Mouse (Mus musculus) liver, embryonic 14.5 days (tissue): Measurements from ENCODE around the gene Tnfsf13. TPM values are rescaled to one million over a fixed set of nuclear protein-coding genes. Genes with fewer than 3 reads are reported as not detected.

ENCODE experiments used
- ATAC-seq: fragments of 200-750 bp; cut with Nextera tagmentation; 2 replicates; pipeline ENCODE4 v1.8.0; 2017; ENCODE audit warnings: moderate number of reproducible peaks, mild to moderate bottlenecking, moderate library complexity; ENCODE audit not compliant: insufficient read depth
- DNase-seq, 3 experiments: peaks; one replicate each; pipeline ENCODE4 v3.0.0-alpha.2; 2012 to 2013; ENCODE audit warnings: low read depth in 3 of 3, low spot score in 3 of 3
- H3K27ac ChIP-seq: fragments of 300-500 bp; sonication (generic); 2 replicates; pipeline ENCODE4 v1.5.1; 2014; ENCODE audit warnings: moderate library complexity, mild to moderate bottlenecking, control low read depth, inconsistent platforms
- H3K27me3 ChIP-seq: fragments of 300-500 bp; sonication (generic); 2 replicates; pipeline ENCODE4 v1.6.1; 2014; ENCODE audit warnings: mild to moderate bottlenecking, low read length, moderate library complexity; ENCODE audit not compliant: control insufficient read depth, insufficient read depth
- H3K36me3 ChIP-seq: fragments of 300-500 bp; sonication (generic); replicated peaks from 2 replicates; pipeline ENCODE4 v1.6.1; 2014; ENCODE audit warnings: low read depth; ENCODE audit not compliant: control insufficient read depth, insufficient read depth
- H3K4me1 ChIP-seq, 2 experiments: fragments of 200-500 bp in 1 of 2; fragments of 300-500 bp in 1 of 2; sonication (generic) in 1 of 2; replicated peaks; 2 replicates each; pipeline ENCODE4 v1.6.1; 2012 to 2014; ENCODE audit warnings: antibody characterized with exemption in 1 of 2, inconsistent platforms in 1 of 2, low read length in 1 of 2; ENCODE audit not compliant: control insufficient read depth in 2 of 2, insufficient read depth in 2 of 2
- H3K4me2 ChIP-seq: fragments of 300-500 bp; sonication (generic); 2 replicates; pipeline ENCODE4 v1.6.1; 2014; ENCODE audit warnings: low read depth, mild to moderate bottlenecking, control low read depth, moderate library complexity
- H3K4me3 ChIP-seq, 2 experiments: fragments of 200-500 bp in 1 of 2; fragments of 300-500 bp in 1 of 2; sonication (generic) in 1 of 2; 2 replicates each; pipeline ENCODE4 v1.5.1; 2012 to 2014; ENCODE audit warnings: low read depth in 2 of 2, low read length in 2 of 2, mild to moderate bottlenecking in 2 of 2, control low read depth in 1 of 2, inconsistent platforms in 1 of 2, moderate library complexity in 1 of 2; ENCODE audit not compliant: insufficient read depth in 1 of 2
- H3K9ac ChIP-seq: fragments of 300-500 bp; sonication (generic); replicated peaks from 2 replicates; pipeline ENCODE4 v1.6.1; 2014; ENCODE audit warnings: mild to moderate bottlenecking, control low read depth, moderate library complexity
- H3K9me3 ChIP-seq: fragments of 300-500 bp; sonication (generic); 2 replicates; pipeline ENCODE4 v1.6.1; 2016; ENCODE audit warnings: low read length, mixed read lengths; ENCODE audit not compliant: control insufficient read depth
- CTCF ChIP-seq: IDR thresholded peaks from 2 replicates; pipeline ENCODE4 v1.5.1; 2016; ENCODE audit warnings: antibody characterized with exemption, low read depth, control low read depth
- EP300 ChIP-seq: IDR thresholded peaks from 2 replicates; pipeline ENCODE4 v1.6.1; 2016; ENCODE audit warnings: antibody characterized with exemption, low read depth
- WGBS: fragments of 180-500 bp; shearing (Covaris S2); extraction: QIAGEN DNeasy Blood & Tissue Kit; methylation state at CpG from one replicate; pipeline ENCODE4 v1.1.7; 2014; ENCODE audit not compliant: insufficient replicate concordance; 5-methylcytosine and 5-hydroxymethylcytosine counted together
- polyA plus RNA-seq, 2 experiments: library from polyadenylated mRNA; depleted of rRNA in 1 of 2; stranded (reverse) in 1 of 2; unstranded in 1 of 2; fragments of >200 nt; fragmentation: Nextera tagmentation in 1 of 2; extraction: Ambion mirVana in 1 of 2; gene quantifications; 2 replicates each; pipeline versions ENCODE4 v1.2.1 to v1.2.3; 2012 to 2014

The Tnfsf13 gene
- polyA plus RNA-seq, 2 experiments, result 0.20 to 0.26 TPM

DNA sequence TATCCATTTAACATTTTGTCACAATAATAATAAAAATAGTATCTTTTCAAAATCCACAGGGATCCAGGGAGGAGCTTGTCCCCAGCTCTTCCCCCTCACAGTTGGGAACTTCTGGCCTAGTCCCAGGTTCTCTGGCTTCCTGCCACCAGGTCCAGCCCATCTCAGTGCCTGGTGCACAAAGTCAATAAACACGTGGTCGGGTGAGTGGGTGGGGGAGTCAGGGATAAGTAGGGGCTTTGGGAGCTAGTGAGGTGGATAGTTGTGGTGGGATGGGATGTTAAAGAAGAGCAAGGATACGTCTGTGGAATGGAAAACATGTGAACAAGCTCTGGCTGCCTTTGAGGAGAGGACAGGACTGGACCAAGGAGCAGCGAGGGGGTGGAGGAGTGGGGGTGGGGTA is 793 bp upstream of the Tnfsf13 start:
- no peak overlapping the region for H3K9ac ChIP-seq
- no peaks in the 10 kb centered on the region for H3K9me3 ChIP-seq
- H3K27ac ChIP-seq, result no peak overlapping the region
- no peak overlapping the region for H3K4me2 ChIP-seq
- ATAC-seq (no peak), DNase-seq (peak in 1 of 3 experiments; percentile 34)
- TF ChIP-seq CTCF, result no peak
- no peak for TF ChIP-seq EP300
- H3K4me3 ChIP-seq, result no peak overlapping the region
- H3K27me3 ChIP-seq, result no peaks in the 10 kb centered on the region
- WGBS, result 36% methylated on average over 4 of the region's 4 CpGs
- H3K4me1 ChIP-seq, result peaks cover 2 to 17% of the 10 kb centered on the region in 2 experiments; a peak in 2 of 4 replicates
- no peaks in the 10 kb centered on the region for H3K36me3 ChIP-seq

DNA sequence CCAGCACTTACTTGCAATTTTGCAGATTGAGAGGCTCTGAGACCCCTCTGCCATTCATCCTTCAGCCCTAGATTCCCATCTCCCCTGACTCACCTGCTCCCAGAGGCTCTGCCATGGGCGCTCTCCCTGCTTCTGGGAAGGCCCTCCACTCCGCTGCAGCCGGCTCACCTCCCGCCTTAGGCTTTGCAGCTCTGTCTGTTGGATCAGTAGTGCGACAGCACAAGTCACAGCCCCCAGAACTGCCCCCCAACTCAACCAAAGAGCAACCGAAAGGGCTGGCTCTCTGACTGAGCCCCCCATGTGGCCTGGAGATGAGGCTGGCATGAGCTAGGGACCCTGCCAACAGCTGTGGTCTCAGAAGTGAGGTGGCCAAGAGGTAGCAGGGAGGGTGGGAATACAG is 648 bp downstream of the Tnfsf13 start:
- Histone ChIP-seq H3K27me3 (no peaks in the 10 kb centered on the region), H3K4me3 (no peak overlapping the region), H3K27ac (no peak overlapping the region), H3K9ac (no peak overlapping the region), H3K4me1 (peaks cover 8 to 21% of the 10 kb centered on the region in 2 experiments; a peak in 3 of 4 replicates), H3K4me2 (no peak overlapping the region), H3K36me3 (no peaks in the 10 kb centered on the region; the same call in 1 of the 2 replicates), H3K9me3 (no peaks in the 10 kb centered on the region)
- DNase-seq, result no peak
- WGBS, result 79% methylated on average over 6 of the region's 6 CpGs
- no peak for TF ChIP-seq CTCF
- TF ChIP-seq EP300, result no peak
- no peak for ATAC-seq

GRCm38 (mm10) chr11:69684128-69684745 is 1.3 kb downstream of the Tnfsf13 start:
- no peak for TF ChIP-seq EP300
- no peak for TF ChIP-seq CTCF
- no peak overlapping the region for H3K27ac ChIP-seq
- no peak overlapping the region for H3K4me3 ChIP-seq
- H3K4me2 ChIP-seq, result no peak overlapping the region
- H3K27me3 ChIP-seq, result no peaks in the 10 kb centered on the region
- no peak for ATAC-seq
- WGBS, result 70% methylated on average over 12 of the region's 12 CpGs
- H3K4me1 ChIP-seq, result peaks cover 8 to 21% of the 10 kb centered on the region in 2 experiments; a peak in 3 of 4 replicates
- H3K36me3 ChIP-seq, result no peaks in the 10 kb centered on the region; the same call in 1 of the 2 replicates
- no peak for DNase-seq
- no peak overlapping the region for H3K9ac ChIP-seq
- no peaks in the 10 kb centered on the region for H3K9me3 ChIP-seq

DNA sequence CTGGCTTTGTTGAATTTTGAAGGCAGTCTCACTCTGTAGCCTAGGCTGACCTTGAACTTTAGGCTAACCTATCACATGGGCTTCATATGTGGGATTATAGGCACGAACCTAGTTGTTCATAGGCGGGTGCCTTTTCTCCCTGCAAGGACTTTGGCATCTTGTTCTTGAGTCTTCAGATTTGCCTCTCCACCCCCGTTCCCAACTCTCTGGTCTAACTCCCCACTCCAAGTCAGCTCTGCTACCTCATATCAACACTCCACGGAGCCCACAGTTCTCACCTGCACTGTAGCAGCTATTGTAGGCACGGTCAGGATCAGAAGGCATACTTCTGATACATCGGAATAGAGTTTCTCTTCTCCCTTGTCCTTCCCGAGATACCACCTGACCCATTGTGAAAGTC is 2.0 kb downstream of the Tnfsf13 start:
- TF ChIP-seq CTCF, result no peak
- TF ChIP-seq EP300, result no peak
- DNase-seq, result no peak
- Histone ChIP-seq H3K36me3 (peaks cover under 1% of the 10 kb centered on the region; the same call in 1 of the 2 replicates), H3K4me1 (peaks cover 8 to 21% of the 10 kb centered on the region in 2 experiments; a peak in 3 of 4 replicates), H3K4me2 (no peak overlapping the region), H3K9me3 (no peaks in the 10 kb centered on the region), H3K27ac (no peak overlapping the region), H3K27me3 (no peaks in the 10 kb centered on the region), H3K4me3 (no peak overlapping the region), H3K9ac (no peak overlapping the region)
- ATAC-seq, result no peak
- 57% methylated on average over 7 of the region's 7 CpGs for WGBS

GRCm38 (mm10) chr11:69682840-69683533 is 2.6 kb downstream of the Tnfsf13 start:
- DNase-seq, result peak; percentile 80 to 81 (median 81)
- H3K9ac ChIP-seq, result no peak overlapping the region
- H3K4me1 ChIP-seq, result peaks cover 8 to 21% of the 10 kb centered on the region in 2 experiments; a peak in 3 of 4 replicates
- 29% methylated on average over 12 of the region's 12 CpGs for WGBS
- H3K27me3 ChIP-seq, result no peaks in the 10 kb centered on the region
- H3K27ac ChIP-seq, result no peak overlapping the region
- H3K9me3 ChIP-seq, result no peaks in the 10 kb centered on the region
- TF ChIP-seq CTCF, result peak; percentile 96
- no peak for TF ChIP-seq EP300
- ATAC-seq, result no peak
- peak overlapping the region in 1 of 2 experiments; percentile 82; a peak in 2 of 4 replicates for H3K4me3 ChIP-seq
- peak overlapping the region; percentile 93 for H3K4me2 ChIP-seq
- H3K36me3 ChIP-seq, result peaks cover 6% of the 10 kb centered on the region
